Mouse (Mus musculus): Measurements from ENCODE around the gene Itih5. TPM values are rescaled to one million over a fixed set of nuclear protein-coding genes. Genes with fewer than 3 reads are reported as not detected.

Itih5 gene
- 7.9 and 8.1 TPM in 2 replicates for polyA plus RNA-seq (2016; fragmentation: Nextera tagmentation; extraction: Ambion mirVana)

- peak within 1 kb of the TSS; percentile 40 for H3K4me3 ChIP-seq
- peak within 1 kb of the TSS; percentile 93 for H3K4me2 ChIP-seq (replicated peaks)
- peaks cover 12% of the 10 kb centered on the region for H3K4me1 ChIP-seq
- H3K27me3 ChIP-seq (replicated peaks): 0 out of 2 replicates have a peak, but pooled peaks cover 3% of the 10 kb centered on the region
- H3K9ac ChIP-seq: peak within 1 kb of the TSS; percentile 40; the same call in 1 of the 2 replicates
- H3K36me3 ChIP-seq: no peaks in the 10 kb centered on the region
- H3K9me3 ChIP-seq: no peaks in the 10 kb centered on the region
- H3K27ac ChIP-seq: no peak within 1 kb of the TSS
- 6% methylated on average over 27 of the region's 27 CpGs for whole genome bisulfite sequencing
- peak; percentile 90 for ATAC-seq (ENCODE audit: low FRiP score, low read depth)
These were observed at the start of gene Itih5 for GRCm38 (mm10) chr2:10153201-10154075. Gene Itih5 (plus strand): TSS chr2:10153571.

- H3K9me3 ChIP-seq: no peaks in the 10 kb centered on the region
- H3K36me3 ChIP-seq: no peaks in the 10 kb centered on the region
- 69% methylated on average over 6 of the region's 6 CpGs for WGBS
- H3K27ac ChIP-seq: no peak overlapping the region
- no peaks in the 10 kb centered on the region for H3K4me1 ChIP-seq
- peak; percentile 65 for ATAC-seq (ENCODE audit: low FRiP score, low read depth)
- no peak overlapping the region for H3K9ac ChIP-seq
- H3K27me3 ChIP-seq (replicated peaks): no peaks in the 10 kb centered on the region
- H3K4me2 ChIP-seq (replicated peaks): no peak overlapping the region
- no peak overlapping the region for H3K4me3 ChIP-seq
These were observed 44.7 kb upstream of the Itih5 start for GRCm38 (mm10) chr2:10108535-10109189.

GRCm38 (mm10) chr2:10118751-10119150, 34.6 kb upstream of the Itih5 start:
- H3K9ac ChIP-seq: no peak overlapping the region
- H3K36me3 ChIP-seq: no peaks in the 10 kb centered on the region
- H3K27ac ChIP-seq: no peak overlapping the region
- H3K9me3 ChIP-seq: no peaks in the 10 kb centered on the region
- no peak for ATAC-seq (ENCODE audit: low FRiP score, low read depth)
- H3K4me2 ChIP-seq (replicated peaks): no peak overlapping the region
- H3K27me3 ChIP-seq (replicated peaks): no peaks in the 10 kb centered on the region
- H3K4me1 ChIP-seq: no peaks in the 10 kb centered on the region
- H3K4me3 ChIP-seq: no peak overlapping the region
- WGBS: 67% methylated on average over 1 of the region's 1 CpGs

GRCm38 (mm10) chr2:10119276-10119675, 34.1 kb upstream of the Itih5 start:
- no peaks in the 10 kb centered on the region for H3K4me1 ChIP-seq

GRCm38 (mm10) chr2:10121826-10122225, 31.5 kb upstream of the Itih5 start:
- WGBS: 69% methylated on average over 3 of the region's 3 CpGs
- Histone ChIP-seq H3K36me3 (no peaks in the 10 kb centered on the region), H3K27ac (no peak overlapping the region), H3K9ac (no peak overlapping the region), H3K4me2 (replicated peaks) (no peak overlapping the region), H3K9me3 (no peaks in the 10 kb centered on the region), H3K27me3 (replicated peaks) (no peaks in the 10 kb centered on the region), H3K4me3 (no peak overlapping the region), H3K4me1 (no peaks in the 10 kb centered on the region)
- ATAC-seq (ENCODE audit: low FRiP score, low read depth): no peak

More at GRCm38 (mm10) chr2:10119276-10119675, 34.1 kb upstream of the Itih5 start:
- Histone ChIP-seq H3K36me3 (no peaks in the 10 kb centered on the region), H3K4me2 (replicated peaks) (no peak overlapping the region), H3K9me3 (no peaks in the 10 kb centered on the region), H3K9ac (no peak overlapping the region), H3K4me3 (no peak overlapping the region), H3K27me3 (replicated peaks) (no peaks in the 10 kb centered on the region), H3K27ac (no peak overlapping the region)
- WGBS: 85% methylated on average over 8 of the region's 8 CpGs
- no peak for ATAC-seq (ENCODE audit: low FRiP score, low read depth)

GRCm38 (mm10) chr2:10126122-10126521, 27.2 kb upstream of the Itih5 start:
- H3K9me3 ChIP-seq: no peaks in the 10 kb centered on the region
- WGBS: 90% methylated on average over 4 of the region's 4 CpGs
- no peaks in the 10 kb centered on the region for H3K4me1 ChIP-seq
- no peaks in the 10 kb centered on the region for H3K27me3 ChIP-seq (replicated peaks)
- H3K27ac ChIP-seq: no peak overlapping the region
- H3K4me3 ChIP-seq: no peak overlapping the region
- no peak overlapping the region for H3K9ac ChIP-seq
- H3K36me3 ChIP-seq: no peaks in the 10 kb centered on the region
- ATAC-seq (ENCODE audit: low FRiP score, low read depth): no peak
- H3K4me2 ChIP-seq (replicated peaks): no peak overlapping the region

- Histone ChIP-seq H3K4me3 (no peak overlapping the region), H3K9me3 (no peaks in the 10 kb centered on the region), H3K36me3 (no peaks in the 10 kb centered on the region), H3K27ac (no peak overlapping the region), H3K27me3 (replicated peaks) (no peaks in the 10 kb centered on the region), H3K4me1 (no peaks in the 10 kb centered on the region), H3K9ac (no peak overlapping the region), H3K4me2 (replicated peaks) (no peak overlapping the region)
- ATAC-seq (ENCODE audit: low FRiP score, low read depth): no peak
- WGBS: 92% methylated on average over 5 of the region's 5 CpGs
These were observed 25.9 kb upstream of the Itih5 start for GRCm38 (mm10) chr2:10127471-10127870.

GRCm38 (mm10) chr2:10128571-10128970, 24.8 kb upstream of the Itih5 start:
- H3K4me3 ChIP-seq: no peak overlapping the region
- H3K36me3 ChIP-seq: no peaks in the 10 kb centered on the region
- 86% methylated on average over 4 of the region's 4 CpGs for WGBS

GRCm38 (mm10) chr2:10130341-10130990, 22.9 kb upstream of the Itih5 start:
- no peaks in the 10 kb centered on the region for H3K4me1 ChIP-seq
- H3K4me3 ChIP-seq: no peak overlapping the region
- H3K36me3 ChIP-seq: no peaks in the 10 kb centered on the region
- H3K9ac ChIP-seq: no peak overlapping the region
- no peaks in the 10 kb centered on the region for H3K9me3 ChIP-seq
- no peak overlapping the region for H3K4me2 ChIP-seq (replicated peaks)
- WGBS: 72% methylated on average over 8 of the region's 8 CpGs
- H3K27ac ChIP-seq: no peak overlapping the region
- no peak for ATAC-seq (ENCODE audit: low FRiP score, low read depth)
- no peaks in the 10 kb centered on the region for H3K27me3 ChIP-seq (replicated peaks)

More at GRCm38 (mm10) chr2:10128571-10128970, 24.8 kb upstream of the Itih5 start:
- no peak for ATAC-seq (ENCODE audit: low FRiP score, low read depth)
- Histone ChIP-seq H3K4me1 (no peaks in the 10 kb centered on the region), H3K9ac (no peak overlapping the region), H3K4me2 (replicated peaks) (no peak overlapping the region), H3K9me3 (no peaks in the 10 kb centered on the region), H3K27me3 (replicated peaks) (no peaks in the 10 kb centered on the region), H3K27ac (no peak overlapping the region)

GRCm38 (mm10) chr2:10131296-10131695, 22.1 kb upstream of the Itih5 start, which contains the start of gene Itih2:
Gene Itih2 (minus strand): TSS chr2:10131396.
- no peak within 1 kb of the TSS for H3K27ac ChIP-seq
- no peaks in the 10 kb centered on the region for H3K36me3 ChIP-seq
- no peak within 1 kb of the TSS for H3K4me2 ChIP-seq (replicated peaks)
- no peak within 1 kb of the TSS for H3K4me3 ChIP-seq
- no peak for ATAC-seq (ENCODE audit: low FRiP score, low read depth)
- no peaks in the 10 kb centered on the region for H3K27me3 ChIP-seq (replicated peaks)
- no peaks in the 10 kb centered on the region for H3K4me1 ChIP-seq
- H3K9ac ChIP-seq: no peak within 1 kb of the TSS
- 93% methylated on average over 4 of the region's 4 CpGs for WGBS
- no peaks in the 10 kb centered on the region for H3K9me3 ChIP-seq

GRCm38 (mm10) chr2:10132128-10132527, 21.2 kb upstream of the Itih5 start:
- no peak overlapping the region for H3K9ac ChIP-seq
- no peaks in the 10 kb centered on the region for H3K36me3 ChIP-seq
- no peak for ATAC-seq (ENCODE audit: low FRiP score, low read depth)
- WGBS: 89% methylated on average over 1 of the region's 1 CpGs
- no peaks in the 10 kb centered on the region for H3K27me3 ChIP-seq (replicated peaks)
- no peak overlapping the region for H3K4me2 ChIP-seq (replicated peaks)
- H3K27ac ChIP-seq: no peak overlapping the region
- no peak overlapping the region for H3K4me3 ChIP-seq
- no peaks in the 10 kb centered on the region for H3K9me3 ChIP-seq
- no peaks in the 10 kb centered on the region for H3K4me1 ChIP-seq

GRCm38 (mm10) chr2:10133941-10134340, 19.4 kb upstream of the Itih5 start:
- no peaks in the 10 kb centered on the region for H3K27me3 ChIP-seq (replicated peaks)
- H3K9ac ChIP-seq: no peak overlapping the region
- no peaks in the 10 kb centered on the region for H3K9me3 ChIP-seq
- H3K36me3 ChIP-seq: no peaks in the 10 kb centered on the region
- H3K4me2 ChIP-seq (replicated peaks): no peak overlapping the region
- H3K27ac ChIP-seq: no peak overlapping the region
- H3K4me1 ChIP-seq: no peaks in the 10 kb centered on the region
- H3K4me3 ChIP-seq: no peak overlapping the region
- ATAC-seq (ENCODE audit: low FRiP score, low read depth): no peak
- WGBS: 74% methylated on average over 6 of the region's 6 CpGs

Data from neural tube, embryonic 12.5 days (tissue).